Mouse (Mus musculus) naive thymus-derived CD4-positive, alpha-beta T cell, adult 2 months (primary cell): Measurements from ENCODE around the gene Grik5.
A peak's percentile ranks its signal among the peaks of the same experiment; 100 is the strongest.

ENCODE experiments used
- DNase-seq: peaks from one replicate; pipeline ENCODE4 v3.0.0-alpha.2; 2011; ENCODE audit warnings: low read depth

Grik5 gene

DNA sequence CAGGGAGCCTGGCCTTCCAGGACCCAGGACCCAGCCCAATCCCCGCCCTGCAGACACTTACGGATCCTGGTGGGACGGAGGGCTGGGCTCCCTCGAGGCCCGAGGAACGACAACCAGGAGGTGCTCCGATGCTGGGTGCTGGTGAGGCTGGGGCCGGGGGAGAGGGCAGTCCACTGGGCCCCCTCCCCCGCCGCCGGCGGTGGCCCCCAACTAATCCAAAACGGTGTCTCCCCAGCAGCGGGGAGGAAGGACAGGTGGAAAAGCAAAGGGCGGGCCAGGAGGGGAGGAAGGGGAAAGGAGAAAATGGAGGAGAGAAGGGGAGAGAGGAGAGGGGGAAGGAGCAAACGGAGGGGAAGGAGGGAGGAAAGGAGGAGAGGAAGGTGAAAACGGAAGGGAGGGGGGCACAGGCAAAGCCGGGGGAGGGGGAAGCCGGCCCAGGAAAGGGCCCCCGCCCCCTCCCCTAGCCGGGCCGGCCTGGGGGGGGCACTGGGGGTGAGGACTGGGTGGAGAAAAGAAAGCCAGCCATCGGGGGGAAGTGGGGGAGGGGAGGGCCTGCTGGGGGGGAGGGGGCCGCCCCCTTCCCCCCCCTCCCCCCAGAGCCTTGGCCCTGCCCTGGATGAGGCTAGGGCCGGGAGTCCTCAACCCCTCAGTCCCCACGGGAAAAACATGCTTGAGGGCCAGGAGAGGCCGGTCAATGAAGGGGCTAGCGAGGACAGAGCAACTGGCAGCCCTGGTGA lies at the start of gene Grik5, which contains the start of gene Zfp574:
Gene Grik5, minus strand, starts transcription at position 368 of the 737 bp plus-strand sequence.
Gene Zfp574, plus strand, starts transcription at position 589 of the 737 bp plus-strand sequence.
- DNase-seq: no peak

DNA sequence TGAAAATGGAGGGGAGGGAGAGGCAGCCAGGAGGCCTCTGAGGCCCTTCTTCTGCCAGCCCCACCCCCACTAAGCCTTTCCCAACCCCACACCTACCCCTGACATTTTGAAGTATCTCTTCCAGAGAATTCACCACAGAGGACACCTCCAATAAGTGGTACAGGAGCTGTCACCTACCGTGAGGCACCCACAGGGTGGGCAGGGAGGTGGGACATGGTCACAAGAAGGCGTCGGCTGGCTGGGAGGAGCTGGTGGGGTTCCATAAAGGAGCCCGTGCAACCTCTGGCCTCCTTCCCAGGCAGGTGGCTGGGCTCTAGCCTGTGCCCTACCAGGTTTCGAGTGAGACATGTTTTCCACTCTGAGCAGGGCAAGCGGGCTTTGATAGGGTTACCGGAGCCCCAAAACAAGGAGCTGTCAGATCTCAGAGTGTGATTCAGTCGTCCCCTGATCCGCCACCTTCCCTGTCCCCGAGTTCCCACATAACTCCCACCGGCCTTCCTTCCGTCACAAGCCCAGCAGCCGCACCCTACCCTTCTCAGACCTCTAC lies 49.2 kb upstream of the Grik5 start:
- DNase-seq: no peak

GRCm38 (mm10) chr7:25120061-25120834 lies 48.1 kb upstream of the Grik5 start:
- peak; percentile 67 for DNase-seq

- DNase-seq: no peak
Observed at GRCm38 (mm10) chr7:25112956-25113603, 40.9 kb upstream of the Grik5 start.

DNA sequence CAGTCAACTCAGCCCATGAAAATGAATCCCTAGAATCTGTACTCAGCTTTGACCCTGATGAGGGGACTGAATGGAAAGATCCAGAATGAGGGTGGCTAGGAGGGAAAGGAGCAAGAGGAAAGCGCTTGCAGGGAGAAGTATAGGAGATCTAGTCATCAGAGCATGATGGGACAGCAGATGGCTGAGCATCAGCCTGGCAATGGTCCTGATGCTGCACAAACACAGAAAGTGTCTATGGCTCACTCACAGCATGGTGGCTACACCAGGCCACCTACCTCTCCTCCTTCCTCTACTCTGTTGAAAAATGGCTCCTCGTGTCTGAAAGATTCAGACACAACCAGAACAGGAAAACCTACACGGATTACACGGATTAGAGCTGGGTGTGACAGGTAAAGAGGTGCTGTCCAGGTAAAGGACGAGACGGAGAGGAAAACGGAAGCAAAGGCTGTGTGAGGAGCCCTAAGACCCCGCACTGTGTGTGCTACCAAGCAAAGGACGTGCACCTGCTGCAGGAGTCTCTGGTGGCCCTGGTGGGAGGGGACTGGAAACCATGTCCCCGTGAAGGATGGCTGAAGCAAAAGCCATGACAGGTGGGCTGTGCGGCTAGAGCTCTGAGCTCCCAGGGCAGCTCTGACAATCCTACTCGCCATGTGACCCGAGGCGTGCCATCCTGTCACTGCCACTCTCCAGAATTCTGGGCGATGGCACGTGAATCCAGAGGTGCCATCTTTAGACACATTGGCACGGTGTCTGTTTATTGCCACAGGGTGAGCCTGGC lies 40.2 kb upstream of the Grik5 start:
- DNase-seq: no peak

- DNase-seq: no peak
Observed at GRCm38 (mm10) chr7:25110336-25110735, 38.2 kb upstream of the Grik5 start.

- DNase-seq: no peak
Observed at GRCm38 (mm10) chr7:25109355-25109754, 37.2 kb upstream of the Grik5 start.

DNA sequence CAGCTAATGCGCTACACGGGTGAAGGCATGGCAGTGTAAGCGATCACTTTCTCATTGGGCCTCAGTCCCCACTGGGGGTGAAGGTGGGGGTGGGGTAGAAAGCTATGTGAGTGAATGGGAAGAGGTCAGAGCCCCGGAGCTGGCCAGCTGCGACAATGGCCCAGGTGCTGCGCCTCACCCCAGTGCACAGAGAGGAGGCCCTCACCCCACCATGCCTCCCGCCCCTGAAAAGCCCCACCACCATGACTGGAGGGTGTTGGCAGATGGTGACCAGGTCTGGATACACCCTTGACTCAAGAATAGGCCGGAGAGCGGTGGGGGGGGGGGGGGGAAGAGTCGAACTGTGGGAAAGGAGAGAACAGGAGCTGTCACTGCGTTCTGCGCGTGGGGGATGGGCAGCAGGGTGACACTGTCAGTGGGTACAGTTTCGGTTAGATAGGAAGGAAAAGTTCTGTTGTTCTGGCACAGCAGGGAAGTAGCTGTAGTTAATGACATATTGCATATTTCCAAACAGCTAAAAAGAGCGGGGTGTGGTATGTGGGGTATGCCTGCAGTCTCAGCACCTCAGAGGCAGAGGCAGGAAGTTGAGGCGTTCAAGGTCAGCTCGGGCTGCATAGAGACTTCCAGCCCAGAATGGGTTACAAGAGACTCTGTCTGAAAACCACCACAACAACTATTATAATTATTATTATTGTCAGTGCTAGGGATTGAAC lies 34.8 kb upstream of the Grik5 start:
- no peak for DNase-seq

GRCm38 (mm10) chr7:25105411-25106160 lies 33.4 kb upstream of the Grik5 start:
- DNase-seq: peak; percentile 94

GRCm38 (mm10) chr7:25099581-25099980 lies 27.4 kb upstream of the Grik5 start:
- no peak for DNase-seq

GRCm38 (mm10) chr7:25098169-25098568 lies 26.0 kb upstream of the Grik5 start:
- DNase-seq: no peak

DNA sequence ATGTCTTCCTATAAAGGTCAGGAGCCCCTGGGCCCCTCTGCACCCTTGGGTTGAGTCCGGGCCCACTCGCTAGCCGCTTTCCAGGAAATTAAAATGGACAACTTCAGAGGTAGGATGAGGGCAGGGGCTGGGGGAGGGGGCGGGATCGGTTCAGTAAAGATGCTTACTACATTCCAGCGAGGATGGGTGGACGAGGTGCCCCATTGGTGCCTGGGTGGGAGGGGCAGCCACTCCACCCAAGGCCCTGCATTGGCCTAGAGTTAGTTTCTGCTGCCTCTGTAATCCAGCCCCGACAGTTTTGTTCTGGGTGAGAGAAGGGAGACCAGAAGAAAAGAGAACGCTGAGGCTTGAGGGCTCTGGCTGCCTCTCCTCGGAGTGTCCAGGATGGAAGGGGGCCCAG lies 17.7 kb upstream of the Grik5 start:
- DNase-seq: no peak

DNA sequence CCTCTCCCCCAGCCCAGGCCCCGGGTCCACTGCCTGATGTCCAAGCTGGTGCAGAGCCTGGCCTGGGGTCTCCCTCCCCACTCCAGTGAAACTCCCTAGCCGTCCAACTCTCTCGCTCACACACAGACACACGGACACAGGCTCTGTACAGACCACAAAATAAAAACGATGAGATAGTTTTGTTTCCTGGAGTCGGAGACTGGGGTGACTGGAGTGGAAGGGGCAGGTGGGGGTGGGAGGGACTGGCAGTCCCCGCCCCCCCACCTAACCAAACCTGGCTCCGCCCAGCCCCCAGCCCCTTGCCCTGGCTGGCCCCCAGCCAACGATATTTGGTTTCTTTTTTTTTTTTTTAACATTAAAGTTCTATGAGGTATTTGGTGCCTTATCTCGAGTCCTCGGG lies 16.8 kb upstream of the Grik5 start:
- peak; percentile 42 for DNase-seq

DNA sequence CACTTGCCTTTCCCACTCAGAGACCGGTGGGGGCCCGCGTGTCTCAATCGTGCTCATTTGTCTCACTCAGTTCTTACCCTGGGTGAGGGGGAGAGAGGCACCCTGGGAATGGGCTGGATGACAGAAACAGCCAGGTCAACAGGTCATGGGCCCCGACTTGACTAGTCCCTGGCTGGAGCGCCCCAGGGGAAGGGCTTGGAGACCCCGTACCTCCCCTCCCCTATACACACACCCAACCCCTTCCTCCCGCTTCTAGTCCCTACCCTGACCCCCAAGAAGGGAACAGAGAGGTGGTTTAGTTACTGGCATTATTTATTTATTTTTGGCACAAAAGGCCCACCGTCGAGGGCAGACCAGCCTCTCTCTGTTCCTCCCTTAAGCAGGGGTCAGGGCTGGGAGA lies 16.4 kb upstream of the Grik5 start:
- DNase-seq: peak; percentile 33

GRCm38 (mm10) chr7:25087972-25088371 lies 15.8 kb upstream of the Grik5 start:
- peak; percentile 76 for DNase-seq

GRCm38 (mm10) chr7:25087256-25087912 lies 15.2 kb upstream of the Grik5 start:
- DNase-seq: peak; percentile 53

DNA sequence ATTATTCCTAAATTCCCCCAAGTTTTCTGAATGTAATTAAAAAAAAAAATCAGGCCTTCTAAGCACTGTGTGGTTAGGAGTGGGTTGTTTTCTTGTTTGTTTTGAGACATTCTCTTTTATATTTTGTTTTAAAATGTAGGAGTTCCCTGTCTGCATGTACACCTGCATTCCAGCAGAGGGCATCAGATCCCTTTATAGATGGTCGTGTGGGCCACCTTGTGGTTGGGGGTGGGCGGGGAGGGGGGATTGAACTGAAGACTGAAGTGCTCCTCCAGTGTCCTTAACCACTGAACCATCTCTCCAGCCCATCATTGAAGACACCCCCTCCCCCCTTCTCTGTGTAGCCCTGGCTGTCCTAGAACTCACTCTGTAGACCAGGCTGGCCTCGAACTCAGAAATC lies 14.5 kb upstream of the Grik5 start:
- peak; percentile 54 for DNase-seq

GRCm38 (mm10) chr7:25084621-25085020 lies 12.5 kb upstream of the Grik5 start:
- DNase-seq: no peak

- peak; percentile 79 for DNase-seq
Observed at GRCm38 (mm10) chr7:25082510-25082909, 10.4 kb upstream of the Grik5 start.

GRCm38 (mm10) chr7:25080431-25080830 lies 8.3 kb upstream of the Grik5 start:
- DNase-seq: no peak
